Mouse (Mus musculus) thymus, postnatal 25 days (tissue): ENCODE data around the gene Gnb5.
"Not testable (repeated sequence)": the region's sequence is repeated elsewhere in the genome, so short reads cannot be mapped to it uniquely, and the experiment has no call there.

Experiments
- DNase-seq: peaks from one replicate; pipeline ENCODE4 v3.0.0; 2022

Gnb5 gene

GRCm38 (mm10) chr9:75363001-75363400 lies 56.9 kb downstream of the Gnb5 start:
- DNase-seq = no peak

- DNase-seq = not testable (repeated sequence)
These were observed 57.6 kb downstream of the Gnb5 start for GRCm38 (mm10) chr9:75363702-75364101.

GRCm38 (mm10) chr9:75365195-75365594 lies 59.1 kb downstream of the Gnb5 start:
- no peak for DNase-seq

- no peak for DNase-seq
These were observed 60.1 kb downstream of the Gnb5 start for GRCm38 (mm10) chr9:75366191-75366590.

GRCm38 (mm10) chr9:75368779-75369178 lies 62.7 kb downstream of the Gnb5 start:
- DNase-seq = no peak

GRCm38 (mm10) chr9:75375606-75376005 lies 69.5 kb downstream of the Gnb5 start:
- no peak for DNase-seq

- no peak for DNase-seq
These were observed 70.3 kb downstream of the Gnb5 start for GRCm38 (mm10) chr9:75376428-75376827.

- no peak for DNase-seq
These were observed 72.7 kb downstream of the Gnb5 start for GRCm38 (mm10) chr9:75378774-75379173.

- no peak for DNase-seq
These were observed 76.7 kb downstream of the Gnb5 start for GRCm38 (mm10) chr9:75382825-75383224.

- peak; percentile 27 for DNase-seq
These were observed 77.7 kb downstream of the Gnb5 start for GRCm38 (mm10) chr9:75383785-75384184.

GRCm38 (mm10) chr9:75384337-75384962 lies 78.4 kb downstream of the Gnb5 start:
- DNase-seq = no peak

GRCm38 (mm10) chr9:75385218-75385974 lies 79.3 kb downstream of the Gnb5 start:
- no peak for DNase-seq

- no peak for DNase-seq
These were observed 87.2 kb downstream of the Gnb5 start for GRCm38 (mm10) chr9:75393251-75393650.
